Mouse (Mus musculus) heart, adult 8-10 months (tissue): ENCODE results near the gene Faap100. TPM values are rescaled to one million over a fixed set of nuclear protein-coding genes. Genes with fewer than 3 reads are reported as not detected.
"Not testable (repeated sequence)": the region's sequence is repeated elsewhere in the genome, so short reads cannot be mapped to it uniquely, and the experiment has no call there.

Source experiments
- DNase-seq: peaks from one replicate; pipeline ENCODE4 v3.0.0; 2022; ENCODE audit warnings: low spot score
- total RNA-seq, 4 experiments: library from RNA; stranded (reverse); gene quantifications; 2 replicates each; pipeline ENCODE4 v1.2.4; 2022

Faap100 gene
- 10 to 100 TPM; 12.1 to 18.3 (median 13.6) TPM for total RNA-seq

DNA sequence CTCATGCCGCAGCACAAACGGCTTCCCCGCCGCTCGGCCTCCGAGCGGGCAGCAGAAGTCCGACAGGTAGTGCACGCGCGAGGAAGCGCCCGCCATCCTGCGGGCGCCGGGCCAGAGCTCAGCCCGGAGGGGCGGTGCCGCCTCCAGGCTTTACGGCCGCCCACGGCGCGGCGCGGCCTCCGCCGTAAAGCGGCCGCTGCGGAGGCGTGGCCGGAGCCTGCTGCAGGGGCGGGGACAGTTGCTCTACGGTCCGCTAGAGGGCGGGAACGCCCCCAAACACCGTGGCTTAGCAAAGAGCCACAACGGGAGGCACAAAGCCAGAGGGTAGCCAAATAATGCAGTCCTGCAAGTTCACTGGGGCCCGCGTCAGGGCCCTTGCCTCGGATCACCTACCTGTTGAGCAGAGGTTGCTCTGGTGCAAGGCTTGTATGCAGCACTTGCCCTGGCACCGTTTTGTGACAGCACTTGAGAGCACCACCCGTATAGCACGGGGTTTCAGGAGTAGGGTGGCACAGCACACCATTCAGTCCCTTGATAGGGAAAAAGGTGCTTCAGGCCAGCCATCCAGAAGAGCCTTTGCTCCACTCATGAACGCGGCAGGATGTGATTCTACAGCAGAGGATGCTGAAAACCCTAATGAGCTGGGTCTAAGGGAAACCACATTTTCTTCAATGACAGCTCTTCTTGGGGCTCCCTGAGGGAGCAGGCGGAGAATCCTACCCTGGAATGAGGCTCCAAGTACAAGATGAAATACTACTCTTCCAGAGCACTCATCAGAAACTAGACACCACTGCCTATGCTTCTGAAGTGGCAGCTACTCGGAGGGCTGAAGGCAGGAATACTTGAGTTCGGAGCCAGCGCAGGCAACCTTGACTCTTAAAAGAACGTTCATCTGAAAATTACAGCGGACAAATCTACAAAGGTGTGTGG lies at the start of gene Faap100:
Faap100 (minus strand) TSS at position 154 of the 930 bp plus-strand sequence.
- peak; percentile 85 for DNase-seq

DNA sequence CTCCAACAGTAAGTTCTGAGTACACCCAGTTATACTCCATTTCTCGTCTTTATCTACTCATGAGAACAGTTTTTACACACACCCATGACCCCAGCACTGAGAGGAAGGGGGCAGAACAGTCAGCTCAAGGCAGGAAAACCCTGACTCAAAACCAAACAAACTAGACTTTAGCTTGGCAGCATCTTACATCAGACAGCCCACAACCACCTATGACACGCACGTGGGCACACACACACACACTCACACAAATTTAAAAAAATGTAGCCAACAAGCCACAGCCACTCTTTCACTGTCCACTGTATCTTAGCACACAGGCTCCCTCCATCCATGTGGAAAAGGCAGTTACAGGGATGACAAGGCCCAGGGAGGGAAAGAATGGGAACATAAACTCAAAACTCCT lies 48.2 kb upstream of the Faap100 start:
- no peak for DNase-seq

GRCm38 (mm10) chr11:120423569-120424295 lies 45.2 kb upstream of the Faap100 start:
- DNase-seq = peak; percentile 42

- DNase-seq = no peak
Measured at GRCm38 (mm10) chr11:120422651-120423568, 44.3 kb upstream of the Faap100 start.

- no peak for DNase-seq
Measured at GRCm38 (mm10) chr11:120418592-120418991, 40.0 kb upstream of the Faap100 start.

DNA sequence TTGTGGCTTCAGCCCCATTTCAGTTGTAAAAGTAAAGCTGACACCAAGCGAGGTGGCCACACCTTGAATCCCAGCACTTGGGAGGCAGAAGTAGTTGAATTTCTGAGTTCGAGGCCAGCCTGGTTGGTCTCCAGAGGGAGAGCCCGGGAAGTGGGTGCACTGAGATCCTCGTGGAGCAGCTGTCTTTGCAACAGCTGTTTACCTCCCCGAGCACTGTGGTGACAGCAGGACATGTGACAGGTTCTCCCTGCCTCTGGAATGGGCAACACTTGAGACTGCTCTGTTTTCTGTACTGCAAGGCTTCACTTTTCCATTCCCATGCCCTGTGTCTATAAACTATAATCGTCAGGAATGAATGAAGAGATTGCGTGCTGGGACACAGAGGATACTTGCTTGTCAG lies 39.3 kb upstream of the Faap100 start:
- no peak for DNase-seq

- not testable (repeated sequence) for DNase-seq
Measured at GRCm38 (mm10) chr11:120413621-120414020, 35.1 kb upstream of the Faap100 start.

GRCm38 (mm10) chr11:120406445-120406844 lies 27.9 kb upstream of the Faap100 start:
- no peak for DNase-seq

DNA sequence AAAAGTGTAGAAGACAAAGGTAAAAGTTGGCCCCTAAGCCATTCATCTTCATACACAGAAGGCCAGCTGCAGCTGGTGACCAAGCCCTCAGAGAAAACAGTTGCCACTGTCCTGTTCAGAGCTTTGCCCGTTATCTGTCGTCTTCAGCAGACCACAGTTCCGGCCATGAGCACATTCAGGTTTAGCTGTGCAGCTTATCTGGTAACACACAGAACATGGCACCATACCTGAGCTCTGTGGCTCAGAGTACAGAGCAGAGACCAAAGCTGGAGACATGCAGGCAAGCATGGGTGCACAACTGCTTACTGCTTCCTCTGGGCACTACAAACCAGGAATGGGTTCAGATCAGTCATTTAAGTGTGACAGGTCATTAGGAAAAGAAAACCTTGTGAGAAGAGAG lies 27.3 kb upstream of the Faap100 start:
- no peak for DNase-seq

GRCm38 (mm10) chr11:120404814-120405213 lies 26.2 kb upstream of the Faap100 start:
- DNase-seq = no peak

- DNase-seq = no peak
Measured at GRCm38 (mm10) chr11:120399319-120399718, 20.8 kb upstream of the Faap100 start.

GRCm38 (mm10) chr11:120397602-120398001 lies 19.0 kb upstream of the Faap100 start:
- no peak for DNase-seq

DNA sequence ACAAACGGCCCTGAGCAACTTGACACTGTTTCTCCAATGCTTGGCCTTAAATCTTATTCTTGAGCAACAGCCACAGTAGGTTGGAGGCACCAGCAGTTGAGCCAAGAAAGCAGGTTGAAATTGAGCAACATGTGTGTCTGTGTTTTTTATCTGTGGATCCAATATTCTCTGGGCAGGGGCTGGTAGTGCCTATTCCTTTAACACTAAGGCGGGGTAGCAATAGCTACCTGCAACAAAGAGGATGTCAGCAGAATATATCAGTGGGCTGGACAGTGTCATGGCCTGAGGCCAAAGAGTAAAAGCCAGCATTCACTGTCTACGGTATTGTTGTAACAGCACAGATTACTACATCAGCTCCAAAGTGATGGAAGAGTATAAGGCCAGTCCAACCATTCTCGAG lies 17.1 kb upstream of the Faap100 start:
- no peak for DNase-seq

GRCm38 (mm10) chr11:120388580-120388979 lies 10.0 kb upstream of the Faap100 start:
- no peak for DNase-seq

DNA sequence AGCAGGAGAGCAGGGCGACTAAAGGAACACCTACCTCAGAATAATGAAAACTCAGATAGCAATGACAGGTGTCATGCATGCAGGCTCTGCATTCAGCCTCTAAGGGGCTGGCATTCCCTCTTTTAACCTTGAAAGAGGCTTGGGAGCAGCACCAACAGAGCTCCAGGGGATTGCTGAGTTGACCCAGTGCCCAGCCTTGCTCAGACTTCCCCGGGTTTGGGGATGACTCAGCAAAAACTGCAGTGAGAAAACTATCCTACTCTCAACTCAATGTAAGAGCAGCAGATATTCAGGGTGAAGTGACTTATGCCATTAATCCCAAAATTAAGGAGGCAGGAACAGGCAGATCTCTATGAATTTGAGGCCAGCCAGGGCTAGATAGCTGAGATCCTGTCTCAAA lies 8.6 kb upstream of the Faap100 start:
- DNase-seq = no peak

GRCm38 (mm10) chr11:120386632-120387031 lies 8.1 kb upstream of the Faap100 start:
- no peak for DNase-seq

DNA sequence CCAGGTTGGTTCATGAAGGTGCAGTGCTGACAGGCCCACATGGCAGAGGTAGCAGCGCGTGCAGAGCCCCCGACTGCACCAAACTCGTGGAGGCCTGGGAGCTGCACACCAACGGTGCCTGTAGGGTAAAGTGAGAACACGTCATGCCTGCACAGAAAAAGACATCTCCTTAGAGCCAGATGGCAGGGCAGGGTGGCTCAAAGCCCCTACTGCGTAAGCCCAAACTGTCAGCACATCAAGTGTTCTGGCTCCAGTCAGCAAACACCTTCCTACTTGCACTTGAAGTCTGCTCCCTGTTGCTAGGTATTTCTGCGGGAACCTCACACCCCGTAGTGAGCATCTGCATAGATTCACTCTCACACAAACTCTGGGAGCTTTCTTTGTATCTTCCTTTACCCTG lies 3.9 kb upstream of the Faap100 start:
- peak; percentile 33 for DNase-seq

DNA sequence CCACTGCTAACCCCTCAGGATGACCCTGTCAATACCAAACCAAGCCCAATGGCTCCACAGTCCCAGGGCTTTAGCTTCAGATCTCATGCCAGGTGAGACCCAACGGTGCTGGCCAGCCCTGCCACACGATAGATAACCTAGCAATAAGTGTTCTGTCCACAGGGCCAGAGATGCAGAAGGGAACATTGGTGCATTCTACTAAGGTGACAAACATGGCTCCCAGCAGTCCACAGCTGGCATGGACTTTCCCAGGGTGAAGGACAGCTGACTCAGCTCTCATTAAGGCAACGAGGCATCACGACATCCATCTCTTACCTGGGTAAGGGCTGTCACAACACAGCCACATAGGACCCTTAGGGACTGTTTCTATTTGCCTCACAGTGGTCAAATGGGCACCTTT lies 2.6 kb upstream of the Faap100 start:
- no peak for DNase-seq

GRCm38 (mm10) chr11:120380271-120380670 lies 1.7 kb upstream of the Faap100 start:
- DNase-seq = no peak

- no peak for DNase-seq
Measured at GRCm38 (mm10) chr11:120378031-120378610, 443 bp downstream of the Faap100 start.

DNA sequence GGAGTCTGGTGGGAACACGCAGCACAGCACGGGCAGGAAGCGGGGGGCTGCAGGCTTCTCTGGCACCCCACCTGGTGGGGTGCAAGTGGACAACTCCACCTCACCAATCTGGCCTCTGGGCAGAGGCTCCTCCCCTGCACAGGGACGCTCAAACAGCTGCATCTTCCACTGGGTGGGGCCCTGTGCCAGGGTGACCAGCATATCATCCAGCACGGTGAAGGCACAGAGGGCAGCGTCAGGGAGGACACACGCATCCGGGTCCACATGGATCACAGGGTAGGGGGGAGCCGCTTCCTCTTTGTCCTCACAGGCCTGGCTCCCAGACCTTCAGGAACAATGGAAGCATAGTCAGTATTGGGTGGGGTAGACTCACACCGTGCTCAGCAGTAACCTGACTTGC lies 1.2 kb downstream of the Faap100 start:
- DNase-seq = no peak
